Mouse (Mus musculus) lung, embryonic 14.5 days (tissue): ENCODE results near the gene Ttc28. TPM values are rescaled to one million over a fixed set of nuclear protein-coding genes. Genes with fewer than 3 reads are reported as not detected.
A peak's percentile ranks its signal among the peaks of the same experiment; 100 is the strongest.

ENCODE experiments used
- ATAC-seq: fragments of 200-750 bp; cut with Nextera tagmentation; 2 replicates; pipeline ENCODE4 v1.8.0; 2017; ENCODE audit warnings: mild to moderate bottlenecking, moderate TSS enrichment, moderate library complexity; ENCODE audit not compliant: insufficient read depth
- DNase-seq: peaks from one replicate; pipeline ENCODE4 v3.0.0-alpha.2; 2015
- H3K27ac ChIP-seq: fragments of 300-500 bp; sonication (generic); 2 replicates; pipeline ENCODE4 v1.5.1; 2014; ENCODE audit warnings: low read depth, mild to moderate bottlenecking, moderate library complexity
- H3K27me3 ChIP-seq: fragments of 300-500 bp; sonication (generic); 2 replicates; pipeline ENCODE4 v1.6.1; 2014; ENCODE audit warnings: low read length, control low read depth; ENCODE audit not compliant: insufficient read depth
- H3K36me3 ChIP-seq: fragments of 300-500 bp; sonication (generic); 2 replicates; pipeline ENCODE4 v1.6.1; 2014; ENCODE audit warnings: control low read depth; ENCODE audit not compliant: insufficient read depth
- H3K4me1 ChIP-seq: fragments of 300-500 bp; sonication (generic); 2 replicates; pipeline ENCODE4 v1.6.1; 2014; ENCODE audit warnings: antibody characterized with exemption, control low read depth; ENCODE audit not compliant: insufficient read depth
- H3K4me2 ChIP-seq: fragments of 300-500 bp; sonication (generic); 2 replicates; pipeline ENCODE4 v1.6.1; 2014; ENCODE audit warnings: mild to moderate bottlenecking
- H3K4me3 ChIP-seq: fragments of 300-500 bp; sonication (generic); 2 replicates; pipeline ENCODE4 v1.5.1; 2014; ENCODE audit warnings: low read depth, low read length
- H3K9ac ChIP-seq: fragments of 300-500 bp; sonication (generic); 2 replicates; pipeline ENCODE4 v1.6.1; 2014
- H3K9me3 ChIP-seq: fragments of 300-500 bp; sonication (generic); 2 replicates; pipeline ENCODE4 v1.6.1; 2016; ENCODE audit warnings: low read depth, low read length, control low read depth
- CTCF ChIP-seq: IDR thresholded peaks from 2 replicates; pipeline ENCODE4 v1.5.1; 2016; ENCODE audit warnings: antibody characterized with exemption, low read depth
- WGBS: fragments of 180-500 bp; shearing (Covaris S2); extraction: QIAGEN DNeasy Blood & Tissue Kit; methylation state at CpG from one replicate; pipeline ENCODE4 v1.1.7; 2014; 5-methylcytosine and 5-hydroxymethylcytosine counted together
- microRNA counts: library from miRNA; unstranded; fragments of <30 nt; microRNA quantifications from one replicate; lab custom pipeline; 2016
- microRNA-seq: library from miRNA; unstranded; fragments of <30 nt; microRNA quantifications from one replicate; pipeline ENCODE4, GENCODE M21; 2016; ENCODE audit warnings: borderline number of aligned reads
- polyA plus RNA-seq: library from polyadenylated mRNA; unstranded; fragments of >200 nt; fragmentation: Nextera tagmentation; extraction: Ambion mirVana; gene quantifications from 2 replicates; pipeline ENCODE4 v1.2.1, GENCODE M21; 2014

Ttc28 gene
- polyA plus RNA-seq, 1 experiment from 2014 or later: 15.2 TPM

DNA sequence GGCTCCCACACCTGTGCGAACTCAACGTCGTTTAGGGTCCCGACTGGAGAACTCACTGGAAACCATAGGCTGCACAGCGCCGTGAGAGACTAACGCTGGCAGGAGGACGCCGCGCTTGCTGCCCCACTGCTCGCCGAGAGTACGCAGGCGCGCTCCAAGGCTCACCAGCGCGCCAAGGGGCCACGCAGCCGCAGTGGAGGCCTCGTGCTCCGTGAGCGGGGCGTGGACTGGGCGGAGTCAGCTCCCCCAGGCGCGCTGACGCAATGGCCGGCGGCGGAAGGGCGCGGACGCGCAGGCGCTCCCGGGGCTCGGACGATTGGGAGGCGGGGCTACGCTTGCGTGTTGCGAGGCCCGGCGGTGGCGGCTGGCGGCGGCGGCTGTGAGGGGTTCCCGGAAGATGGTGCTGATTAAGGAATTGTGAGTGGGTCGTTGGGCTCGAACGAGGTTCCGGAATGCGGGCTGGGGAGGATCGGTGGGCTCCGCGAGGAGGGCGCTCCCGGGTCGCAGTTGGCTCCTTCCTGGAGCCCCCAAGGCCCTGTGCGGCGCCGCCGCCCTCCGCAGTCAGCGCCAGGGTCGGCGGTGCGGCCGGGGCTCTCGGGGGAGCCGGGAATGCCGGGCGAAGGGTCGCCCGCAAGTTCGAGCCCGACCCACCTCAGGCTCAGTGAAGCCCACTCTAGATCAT, 451.0 kb downstream of the Ttc28 start, which contains the start of gene Pitpnb:
Gene Pitpnb (plus strand): TSS at position 347 of the 682 bp plus-strand sequence.
- H3K9me3 ChIP-seq: no peaks in the 10 kb centered on the region
- no peaks in the 10 kb centered on the region for H3K27me3 ChIP-seq
- no peaks in the 10 kb centered on the region; the same call in 1 of the 2 replicates for H3K4me1 ChIP-seq
- DNase-seq (peak; percentile 99), ATAC-seq (peak; percentile 99)
- peak within 1 kb of the TSS; percentile 94 for H3K4me3 ChIP-seq
- H3K9ac ChIP-seq: peak within 1 kb of the TSS; percentile 92
- WGBS: under 1% methylated on average over 78 of the region's 78 CpGs
- TF ChIP-seq CTCF: peak; percentile 30
- peaks cover 5% of the 10 kb centered on the region; the same call in 1 of the 2 replicates for H3K36me3 ChIP-seq
- H3K4me2 ChIP-seq: peak within 1 kb of the TSS; percentile 76
- peak within 1 kb of the TSS; percentile 86 for H3K27ac ChIP-seq

DNA sequence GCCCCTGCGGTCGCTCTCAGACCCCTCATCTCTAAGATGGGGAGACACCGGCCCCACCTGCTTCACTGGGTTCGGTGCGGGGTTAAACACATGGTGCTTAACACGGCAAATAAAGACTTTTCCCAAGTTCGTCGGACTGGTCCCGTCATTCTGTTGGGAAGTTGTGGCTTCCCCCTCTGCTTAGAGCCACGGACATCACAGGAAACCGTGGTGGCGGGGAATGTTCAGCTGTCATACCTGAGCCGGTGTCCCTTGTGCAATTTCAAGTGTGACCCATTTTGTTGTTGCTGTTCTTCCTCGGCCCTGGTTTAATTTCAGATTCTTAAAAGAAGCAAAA, 451.5 kb downstream of the Ttc28 start:
- under 1% methylated on average over 14 of the region's 14 CpGs for WGBS

DNA sequence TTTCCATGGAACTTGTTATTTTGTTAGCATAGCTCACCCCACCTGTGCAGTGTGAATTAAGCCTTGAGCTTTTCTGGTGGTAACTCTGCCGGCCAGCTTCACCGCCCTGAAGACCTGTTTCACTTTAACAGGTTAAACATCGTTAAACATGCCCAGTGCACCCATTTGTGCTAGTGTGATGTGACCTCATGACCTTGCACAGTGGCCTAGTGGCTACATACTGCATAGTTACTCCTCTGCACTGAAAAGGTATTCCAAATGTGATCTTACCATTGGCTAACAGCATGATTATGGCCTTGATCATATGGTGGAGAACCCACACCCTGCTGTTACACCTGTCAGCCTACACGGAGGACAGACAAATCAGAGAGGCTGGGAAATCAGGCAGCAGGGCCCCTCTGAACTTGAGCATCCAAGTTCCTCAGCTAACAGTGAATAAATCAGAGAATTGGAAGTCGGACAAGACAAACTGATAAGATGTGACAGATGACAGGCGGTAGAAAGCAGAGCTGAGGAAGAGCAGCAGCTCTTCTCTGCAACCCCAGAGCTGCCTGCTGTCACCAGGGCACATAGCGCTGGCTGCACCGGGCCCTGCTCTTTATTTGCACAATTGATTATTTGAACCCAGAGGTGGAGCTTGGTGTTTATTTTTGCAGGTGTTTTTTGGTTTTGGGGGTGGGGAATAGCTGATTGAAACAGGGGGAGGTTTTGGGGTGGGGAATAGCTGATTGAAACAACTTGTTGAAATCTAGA, 456.5 kb downstream of the Ttc28 start:
- ATAC-seq: peak; percentile 52; the same call in 1 of the 2 replicates
- Histone ChIP-seq H3K4me3 (no peak overlapping the region), H3K4me2 (no peak overlapping the region), H3K27ac (no peak overlapping the region), H3K9me3 (no peaks in the 10 kb centered on the region), H3K9ac (no peak overlapping the region), H3K36me3 (peaks cover 46% of the 10 kb centered on the region), H3K27me3 (no peaks in the 10 kb centered on the region), H3K4me1 (no peaks in the 10 kb centered on the region; the same call in 1 of the 2 replicates)
- WGBS: 48% methylated on average over 8 of the region's 8 CpGs
- TF ChIP-seq CTCF: no peak
- DNase-seq: peak; percentile 23

More for the DNA sequence above, 451.5 kb downstream of the Ttc28 start:
- H3K4me1 ChIP-seq: no peaks in the 10 kb centered on the region; the same call in 1 of the 2 replicates
- ATAC-seq: no peak
- H3K27ac ChIP-seq: peak overlapping the region; percentile 50; the same call in 1 of the 2 replicates
- peaks cover 6% of the 10 kb centered on the region; the same call in 1 of the 2 replicates for H3K36me3 ChIP-seq
- peak overlapping the region; percentile 94 for H3K4me3 ChIP-seq
- H3K9ac ChIP-seq: peak overlapping the region; percentile 92
- H3K9me3 ChIP-seq: no peaks in the 10 kb centered on the region
- TF ChIP-seq CTCF: no peak
- no peaks in the 10 kb centered on the region for H3K27me3 ChIP-seq
- H3K4me2 ChIP-seq: peak overlapping the region; percentile 62
- peak; percentile 9 for DNase-seq

MicroRNAs encoded within 50 kb of the gene (microRNA counts, 519-probe panel; counts per million panel counts)
- microRNA mmu-miR-701 (lab: Ali Mortazavi, UCI): 1,995 counts per million, percentile 21 among the panel's probes with 10 or more counts

Small RNA genes lying within 50 kb of the gene (microRNA-seq; reads per million reads assigned to microRNA genes)
- 124 reads per million, percentile 52 among the genes with 10 or more reads in this experiment for gene Mir701

Other genes with a start within 250 kb of the Ttc28 start
- 55.8 and 57.3 TPM in 2 replicates for gene Noc4l, start 226.4 kb upstream of the Ttc28 start, polyA plus RNA-seq
- 32.4 and 36.8 TPM in 2 replicates for gene Ddx51, start 226.4 kb upstream of the Ttc28 start, polyA plus RNA-seq
- 52.8 and 60.5 TPM in 2 replicates for gene Ep400, start 109.1 kb upstream of the Ttc28 start, polyA plus RNA-seq
- gene Pus1, start 99.1 kb upstream of the Ttc28 start, polyA plus RNA-seq: 20.6 and 22.4 TPM in 2 replicates
- 35.1 and 39.2 TPM in 2 replicates for gene Ulk1, start 69.7 kb upstream of the Ttc28 start, polyA plus RNA-seq
- 25.6 and 28.1 TPM in 2 replicates for gene Hscb, start 40.0 kb upstream of the Ttc28 start, polyA plus RNA-seq
- 32.0 and 33.8 TPM in 2 replicates for gene Chek2, start 39.8 kb upstream of the Ttc28 start, polyA plus RNA-seq